Mouse (Mus musculus): ENCODE results near the gene Fam208b. TPM values are rescaled to one million over a fixed set of nuclear protein-coding genes. Genes with fewer than 3 reads are reported as not detected.

Fam208b gene
- 3.3 and 6.6 TPM in 2 replicates for polyA plus RNA-seq (2015; fragmentation: Nextera tagmentation; extraction: Ambion mirVana)

DNA sequence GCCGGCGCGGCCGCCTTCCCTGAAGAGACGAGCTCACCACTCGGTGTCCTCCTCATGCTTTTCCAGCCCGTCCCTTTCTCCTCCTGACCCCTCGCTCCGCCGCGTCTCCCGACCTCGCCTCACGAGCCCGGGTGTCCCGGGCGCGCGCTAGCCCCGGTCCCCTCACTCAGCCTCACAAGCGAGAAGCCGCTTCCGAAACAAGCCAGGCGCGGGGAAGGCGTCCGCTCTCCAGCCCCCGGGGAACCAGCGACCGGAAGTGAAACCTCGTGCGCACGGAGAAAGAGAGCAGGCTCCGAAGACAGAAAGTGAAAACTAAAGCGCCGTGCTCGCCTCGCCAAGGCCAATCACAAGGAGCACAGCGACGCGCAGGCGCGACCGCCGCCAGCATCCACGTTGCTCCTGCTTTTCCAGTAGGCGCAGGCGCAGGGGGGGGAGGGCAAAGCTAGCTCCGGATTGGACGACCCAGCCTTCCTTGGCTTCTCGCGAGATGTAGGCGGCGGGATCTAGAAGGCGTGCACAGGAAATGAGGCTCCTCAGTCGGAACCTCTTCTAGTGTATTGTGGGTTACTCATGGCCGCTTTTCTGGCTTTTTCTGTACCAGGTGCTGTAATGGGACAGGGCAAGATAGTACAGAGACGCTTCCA lies at the start of gene Fam208b:
Fam208b (minus strand) TSS at position 314 of the 644 bp plus-strand sequence.

GRCm38 (mm10) chr13:3633895-3634811 lies 23.2 kb upstream of the Fam208b start, which contains the start of gene Asb13:
Asb13 (plus strand) TSS chr13:3634032.

GRCm38 (mm10) chr13:3537594-3538222 lies 73.2 kb downstream of the Fam208b start, which contains the start of gene Gdi2:
Gdi2 (plus strand) TSS chr13:3538063.

Other genes starting within 250 kb of the Fam208b start
- 268 and 333 TPM in 2 replicates for gene Gdi2, start 73.0 kb downstream of the Fam208b start, polyA plus RNA-seq (2015; fragmentation: Nextera tagmentation; extraction: Ambion mirVana)
- gene Asb13, start 22.9 kb upstream of the Fam208b start, polyA plus RNA-seq (2015; fragmentation: Nextera tagmentation; extraction: Ambion mirVana): 6.8 and 8.2 TPM in 2 replicates
- 0.22 TPM in 1 of 2 replicates, not detected in the other for gene Calml3, start 193.2 kb upstream of the Fam208b start, polyA plus RNA-seq (2015; fragmentation: Nextera tagmentation; extraction: Ambion mirVana)
- 0.40 and 2.4 TPM in 2 replicates for gene Calm4, start 226.6 kb upstream of the Fam208b start, polyA plus RNA-seq (2015; fragmentation: Nextera tagmentation; extraction: Ambion mirVana)
- gene Calm5, start 243.1 kb upstream of the Fam208b start, polyA plus RNA-seq (2015; fragmentation: Nextera tagmentation; extraction: Ambion mirVana): 0.58 TPM in 1 of 2 replicates, not detected in the other